Mouse (Mus musculus) E14TG2a.4 (cell line): ENCODE measurements around the gene Orm1.

Experiments used
- CTCF ChIP-seq: conservative IDR thresholded peaks from 2 replicates; pipeline ENCODE4 v1.5.1; 2014; ENCODE audit warnings: low read length
- NANOG ChIP-seq: IDR thresholded peaks from 2 replicates; pipeline ENCODE4 v1.6.1; 2014; ENCODE audit warnings: borderline replicate concordance, low read length, mixed read lengths
- POU5F1 ChIP-seq: IDR thresholded peaks from 2 replicates; pipeline ENCODE4 v1.6.1; 2014; ENCODE audit warnings: low read length, borderline replicate concordance

- TF ChIP-seq CTCF (no peak), POU5F1 (no peak), NANOG (no peak)
Measured at GRCm38 (mm10) chr4:63377483-63377882, 33.1 kb downstream of the Orm1 start.
